ENCODE assay signal across 19 mouse cellular contexts in the genomic region with DNA sequence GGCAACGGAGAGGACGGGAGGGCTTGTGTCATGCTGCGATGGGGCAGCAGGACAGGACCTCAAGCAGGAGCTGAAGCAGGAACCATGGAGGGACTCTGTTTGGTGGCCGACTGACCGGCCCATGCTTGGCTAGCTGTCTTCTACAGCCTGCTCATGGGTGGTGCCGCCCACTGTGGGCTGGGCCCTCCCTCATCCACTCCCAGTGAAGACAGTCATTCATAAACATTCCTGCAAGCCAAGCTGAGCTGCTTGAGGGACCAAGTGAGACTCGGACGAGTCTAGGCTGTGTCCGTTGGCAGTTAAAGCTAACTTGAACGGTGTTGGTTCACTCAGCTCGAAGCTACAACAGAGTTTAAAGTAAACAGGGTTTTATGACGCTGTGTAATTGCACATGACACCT.
DNase-seq lines count a peak whose midpoint lies in the region; ATAC-seq and TF ChIP-seq lines count a peak whose summit lies in the region.
"Had no signal": no experiment of that assay in that cellular context is flagged by ENCODE, and none has a peak within 500 bp of the region (broad histone marks: within the 10 kb centered on the region; RNA-seq: fewer than 3 reads in every experiment).

No protein-coding gene starts in this region.

- peak; percentile 56; the same call in 1 of the 2 replicates for ATAC-seq in kidney, embryonic 15.5 days (replicated peaks; ENCODE audit: low FRiP score)
- peak; percentile 90 for ATAC-seq in lung, postnatal 0 days
- ATAC-seq in stomach, embryonic 16.5 days (ENCODE audit: insufficient read depth, low FRiP score), result 0 out of 2 replicates have a peak, but pooled peaks have one; percentile 17
- ATAC-seq in intestine, postnatal 0 days, result no peak
- ATAC-seq: intestine, embryonic 15.5 days; liver, postnatal 0 days had no signal

- peaks cover 88% of the 10 kb centered on the region for H3K36me3 ChIP-seq in kidney, embryonic 15.5 days
- peaks cover 13% of the 10 kb centered on the region; the same call in 1 of the 2 replicates for H3K36me3 ChIP-seq in lung, postnatal 0 days (ENCODE audit: insufficient read depth, low read length)
- H3K36me3 ChIP-seq in stomach, embryonic 16.5 days (ENCODE audit: control insufficient read depth, insufficient read depth, low read length), result peaks cover 31% of the 10 kb centered on the region
- peaks cover 69% of the 10 kb centered on the region for H3K36me3 ChIP-seq in intestine, postnatal 0 days (ENCODE audit: control insufficient read depth, insufficient read depth)
- H3K36me3 ChIP-seq: intestine, embryonic 15.5 days had no signal

- H3K9ac ChIP-seq in kidney, embryonic 15.5 days, result no peak overlapping the region
- no peak overlapping the region for H3K9ac ChIP-seq in lung, postnatal 0 days (replicated peaks; ENCODE audit: low read depth)
- no peak overlapping the region for H3K9ac ChIP-seq in stomach, embryonic 16.5 days (ENCODE audit: low read length)
- no peak overlapping the region for H3K9ac ChIP-seq in intestine, postnatal 0 days (ENCODE audit: low read depth, low read length)
- H3K9ac ChIP-seq: forebrain, embryonic 12.5 days; heart, embryonic 13.5 days; hindbrain, embryonic 15.5 days; intestine, embryonic 15.5 days; liver, postnatal 0 days had no signal

- no peaks in the 10 kb centered on the region for H3K9me3 ChIP-seq in kidney, embryonic 15.5 days (replicated peaks)
- H3K9me3 ChIP-seq in lung, postnatal 0 days (ENCODE audit: low read length), result no peaks in the 10 kb centered on the region
- no peaks in the 10 kb centered on the region for H3K9me3 ChIP-seq in stomach, embryonic 16.5 days (replicated peaks; ENCODE audit: control insufficient read depth, low read length)
- H3K9me3 ChIP-seq in intestine, postnatal 0 days (ENCODE audit: control insufficient read depth), result no peaks in the 10 kb centered on the region
- H3K9me3 ChIP-seq: forebrain, embryonic 12.5 days; heart, embryonic 13.5 days; hindbrain, embryonic 15.5 days; intestine, embryonic 15.5 days; limb, embryonic 10.5 days had no signal

- H3K4me1 ChIP-seq in kidney, embryonic 15.5 days, result no peaks in the 10 kb centered on the region
- H3K4me1 ChIP-seq in lung, postnatal 0 days (ENCODE audit: insufficient read depth, low read depth, low read length), result no peaks in the 10 kb centered on the region
- H3K4me1 ChIP-seq in stomach, embryonic 16.5 days (ENCODE audit: control insufficient read depth, insufficient read depth, low read length), result no peaks in the 10 kb centered on the region
- no peaks in the 10 kb centered on the region for H3K4me1 ChIP-seq in intestine, postnatal 0 days (replicated peaks; ENCODE audit: control insufficient read depth, insufficient read depth, low read length)
- H3K4me1 ChIP-seq: forebrain, embryonic 12.5 days; hindbrain, embryonic 15.5 days; intestine, embryonic 15.5 days; limb, embryonic 10.5 days had no signal

- no peak overlapping the region for H3K4me3 ChIP-seq in kidney, embryonic 15.5 days (replicated peaks)
- H3K4me3 ChIP-seq in lung, postnatal 0 days (ENCODE audit: low read depth, low read length), result no peak overlapping the region
- no peak overlapping the region for H3K4me3 ChIP-seq in stomach, embryonic 16.5 days (replicated peaks; ENCODE audit: low read length)
- H3K4me3 ChIP-seq in intestine, postnatal 0 days (ENCODE audit: low read depth, low read length), result no peak overlapping the region
- H3K4me3 ChIP-seq: forebrain, embryonic 12.5 days; gastrocnemius, adult 2 months; heart, embryonic 13.5 days; hindbrain, embryonic 15.5 days; intestine, embryonic 15.5 days; limb, embryonic 10.5 days had no signal

- no peak overlapping the region for H3K27ac ChIP-seq in kidney, embryonic 15.5 days
- no peak overlapping the region for H3K27ac ChIP-seq in lung, postnatal 0 days (ENCODE audit: low read length)
- H3K27ac ChIP-seq in stomach, embryonic 16.5 days (ENCODE audit: low read length), result no peak overlapping the region
- H3K27ac ChIP-seq in intestine, postnatal 0 days (ENCODE audit: low read depth, low read length), result no peak overlapping the region
- H3K27ac ChIP-seq: forebrain, embryonic 12.5 days; gastrocnemius, adult 2 months; hindbrain, embryonic 15.5 days; intestine, embryonic 15.5 days; limb, embryonic 10.5 days had no signal

- H3K27me3 ChIP-seq in kidney, embryonic 15.5 days, result no peaks in the 10 kb centered on the region
- no peaks in the 10 kb centered on the region for H3K27me3 ChIP-seq in lung, postnatal 0 days (replicated peaks; ENCODE audit: insufficient read depth, low read length)
- no peaks in the 10 kb centered on the region for H3K27me3 ChIP-seq in stomach, embryonic 16.5 days (ENCODE audit: control insufficient read depth, insufficient read depth, low read length)
- H3K27me3 ChIP-seq in intestine, postnatal 0 days (replicated peaks; ENCODE audit: control insufficient read depth, insufficient read depth, low read length), result no peaks in the 10 kb centered on the region
- H3K27me3 ChIP-seq: CH12.LX; forebrain, embryonic 12.5 days; heart, embryonic 13.5 days; hindbrain, embryonic 15.5 days; intestine, embryonic 15.5 days had no signal

- 68% methylated on average over 12 of the region's 12 CpGs for WGBS in kidney, embryonic 15.5 days
- 60% methylated on average over 12 of the region's 12 CpGs for WGBS in lung, postnatal 0 days
- WGBS in stomach, embryonic 16.5 days, result 75% methylated on average over 12 of the region's 12 CpGs
- 68% methylated on average over 12 of the region's 12 CpGs for WGBS in intestine, postnatal 0 days

- DNase-seq in kidney, adult 8-10 months, result no peak
- peak; percentile 14 for DNase-seq in kidney, postnatal 14 days
- peak; percentile 75 for DNase-seq in lung, postnatal 0 days (ENCODE audit: low spot score)
- DNase-seq in layer of hippocampus, adult 9-10 months (ENCODE audit: low spot score), result no peak
- DNase-seq: cerebellum, adult 8-10 months; gastrocnemius, adult 2 months; layer of hippocampus, adult 9-11 months; liver, postnatal 0 days; right cerebral cortex, postnatal 4 days; thymus, postnatal 14 days had no signal

- H3K4me2 ChIP-seq in kidney, embryonic 15.5 days, result no peak overlapping the region
- H3K4me2 ChIP-seq in lung, postnatal 0 days (replicated peaks; ENCODE audit: low read depth, low read length), result no peak overlapping the region
- H3K4me2 ChIP-seq in stomach, embryonic 16.5 days (ENCODE audit: low read depth, low read length), result no peak overlapping the region
- no peak overlapping the region for H3K4me2 ChIP-seq in intestine, postnatal 0 days (replicated peaks; ENCODE audit: low read depth)
- H3K4me2 ChIP-seq: forebrain, embryonic 12.5 days; heart, embryonic 13.5 days; hindbrain, embryonic 15.5 days; intestine, embryonic 15.5 days had no signal

- TF ChIP-seq CTCF in lung, postnatal 0 days (IDR thresholded peaks at IDR 0.05), result no peak
- no peak for TF ChIP-seq CTCF in intestine, postnatal 0 days (IDR thresholded peaks at IDR 0.05; ENCODE audit: low read depth)

- TF ChIP-seq EP300 in lung, postnatal 0 days (IDR thresholded peaks at IDR 0.05), result no peak

Comparison
In these comparisons a context has a peak if more than half of its experiments do, and no peak if none do; other contexts are left out.
1. DNase-seq: peak in kidney, postnatal 14 days (single experiment) and lung, postnatal 0 days (single experiment); none in kidney, adult 8-10 months (0 of 2) and layer of hippocampus, adult 9-10 months (single experiment).